Mouse (Mus musculus): ENCODE results near the gene Snapc3.

GRCm38 (mm10) chr4:83385091-83385490 lies 32.4 kb upstream of the Snapc3 start:
- TF ChIP-seq CTCF (IDR thresholded peaks at IDR 0.05) (no peak), POLR2A (IDR thresholded peaks at IDR 0.05; ENCODE audit: insufficient read depth, low read depth, low read length) (no peak), EP300 (IDR thresholded peaks at IDR 0.05; ENCODE audit: insufficient read depth, low read depth, low read length) (no peak)
